Mouse (Mus musculus) heart, embryonic 13.5 days (tissue): ENCODE data around the gene Ttc24. TPM values are rescaled to one million over a fixed set of nuclear protein-coding genes. Genes with fewer than 3 reads are reported as not detected.

ENCODE experiments used
- ATAC-seq: fragments of 200-750 bp; cut with Nextera tagmentation; 2 replicates; pipeline ENCODE4 v1.8.0; 2017; ENCODE audit warnings: moderate TSS enrichment; ENCODE audit not compliant: insufficient number of reproducible peaks, low FRiP score, low TSS enrichment; ENCODE audit errors: extremely low read depth
- H3K27ac ChIP-seq: fragments of 300-500 bp; sonication (generic); replicated peaks from 2 replicates; pipeline ENCODE4 v1.5.1; 2015; ENCODE audit warnings: moderate library complexity, mild to moderate bottlenecking, inconsistent platforms
- H3K27me3 ChIP-seq: fragments of 300-500 bp; sonication (generic); replicated peaks from 2 replicates; pipeline ENCODE4 v1.6.1; 2015; ENCODE audit warnings: mild to moderate bottlenecking, inconsistent platforms
- H3K36me3 ChIP-seq: fragments of 300-500 bp; sonication (generic); 2 replicates; pipeline ENCODE4 v1.6.1; 2015; ENCODE audit warnings: mild to moderate bottlenecking, inconsistent platforms
- H3K4me1 ChIP-seq: fragments of 300-500 bp; sonication (generic); 2 replicates; pipeline ENCODE4 v1.6.1; 2015; ENCODE audit warnings: inconsistent platforms
- H3K4me2 ChIP-seq: fragments of 300-500 bp; sonication (generic); 2 replicates; pipeline ENCODE4 v1.6.1; 2015; ENCODE audit warnings: inconsistent platforms, mild to moderate bottlenecking, moderate library complexity
- H3K4me3 ChIP-seq: fragments of 300-500 bp; sonication (generic); 2 replicates; pipeline ENCODE4 v1.5.1; 2015; ENCODE audit warnings: moderate library complexity, mild to moderate bottlenecking, inconsistent platforms
- H3K9ac ChIP-seq: fragments of 300-500 bp; sonication (generic); 2 replicates; pipeline ENCODE4 v1.6.1; 2015; ENCODE audit warnings: inconsistent platforms, mild to moderate bottlenecking, moderate library complexity
- H3K9me3 ChIP-seq: fragments of 300-500 bp; sonication (generic); 2 replicates; pipeline ENCODE4 v1.6.1; 2016; ENCODE audit warnings: inconsistent platforms
- WGBS: fragments of 180-500 bp; shearing (Covaris S2); methylation state at CpG from one replicate; pipeline ENCODE4 v1.1.7; 2015; ENCODE audit warnings: mixed read lengths; 5-methylcytosine and 5-hydroxymethylcytosine counted together
- polyA plus RNA-seq: library from polyadenylated mRNA; unstranded; fragments of >200 nt; fragmentation: Nextera tagmentation; extraction: Ambion mirVana; gene quantifications from 2 replicates; pipeline ENCODE4 v1.2.1, GENCODE M21; 2015

The Ttc24 gene
- polyA plus RNA-seq, 1 experiment from 2014 or later = not detected

DNA sequence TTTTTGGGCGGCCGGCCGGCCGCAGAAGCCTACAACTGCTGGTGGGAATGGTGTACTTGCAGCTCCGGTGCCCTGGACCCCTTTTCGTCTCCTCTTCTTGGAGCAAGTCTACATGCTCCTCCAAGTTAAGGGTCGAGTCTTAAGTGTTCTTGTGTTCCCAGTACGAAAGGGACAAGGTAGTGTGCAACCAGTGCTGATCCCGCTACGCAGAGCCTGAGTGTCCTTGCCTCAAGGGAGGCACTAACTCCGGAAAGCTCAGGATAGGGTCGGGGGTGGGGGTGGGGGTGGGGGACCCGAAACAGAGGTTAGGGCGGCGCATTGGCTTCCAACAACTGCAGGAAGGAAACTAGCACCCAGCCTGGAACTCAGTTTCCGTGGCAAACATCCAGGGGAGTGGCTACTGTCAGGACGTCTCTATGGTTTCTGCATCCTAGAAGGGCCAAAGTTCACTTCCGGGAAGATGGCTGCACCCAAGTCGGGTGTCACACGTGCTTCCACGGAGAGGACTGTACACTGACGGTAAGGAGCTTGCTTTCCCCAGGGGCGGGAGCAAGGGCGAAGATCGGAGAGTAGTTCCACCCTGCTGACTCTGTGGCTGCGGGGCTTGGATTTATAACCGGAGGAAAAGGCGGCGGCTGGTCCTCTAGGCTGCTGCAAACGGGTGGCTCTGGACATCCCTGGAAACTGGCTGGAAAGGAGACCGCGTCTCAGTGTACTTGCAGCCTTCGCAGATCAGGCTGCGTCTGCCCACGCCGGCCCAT lies 35.3 kb downstream of the Ttc24 start, which contains the start of gene Gpatch4:
Gpatch4 (plus strand) TSS at position 448 of the 761 bp plus-strand sequence.
- Histone ChIP-seq H3K4me1 (peaks cover 10% of the 10 kb centered on the region), H3K9ac (peak within 1 kb of the TSS; percentile 84), H3K4me2 (peak within 1 kb of the TSS; percentile 77), H3K36me3 (peaks cover 5% of the 10 kb centered on the region; the same call in 1 of the 2 replicates), H3K9me3 (no peaks in the 10 kb centered on the region), H3K4me3 (peak within 1 kb of the TSS; percentile 85), H3K27me3 (peaks cover 29% of the 10 kb centered on the region), H3K27ac (peak within 1 kb of the TSS; percentile 50)
- peak; percentile 54; the same call in 1 of the 2 replicates for ATAC-seq
- 8% methylated on average over 36 of the region's 36 CpGs for WGBS

GRCm38 (mm10) chr3:88035561-88036293 lies 42.4 kb downstream of the Ttc24 start:
- no peak overlapping the region for H3K4me2 ChIP-seq
- WGBS = 46% methylated on average over 1 of the region's 1 CpGs
- H3K9ac ChIP-seq = no peak overlapping the region
- no peaks in the 10 kb centered on the region for H3K9me3 ChIP-seq
- H3K27ac ChIP-seq = no peak overlapping the region
- no peak overlapping the region for H3K4me3 ChIP-seq
- H3K4me1 ChIP-seq = 0 out of 2 replicates have a peak, but pooled peaks cover 2% of the 10 kb centered on the region
- no peak for ATAC-seq
- H3K36me3 ChIP-seq = no peaks in the 10 kb centered on the region
- peaks cover 86% of the 10 kb centered on the region for H3K27me3 ChIP-seq

GRCm38 (mm10) chr3:88033506-88033905 lies 44.6 kb downstream of the Ttc24 start:
- ATAC-seq = no peak
- H3K36me3 ChIP-seq = no peaks in the 10 kb centered on the region
- 51% methylated on average over 5 of the region's 5 CpGs for WGBS
- H3K9me3 ChIP-seq = peaks cover under 1% of the 10 kb centered on the region; the same call in 1 of the 2 replicates
- 0 out of 2 replicates have a peak, but pooled peaks cover 6% of the 10 kb centered on the region for H3K4me1 ChIP-seq
- no peak overlapping the region for H3K27ac ChIP-seq
- peaks cover 86% of the 10 kb centered on the region for H3K27me3 ChIP-seq
- no peak overlapping the region for H3K4me2 ChIP-seq
- no peak overlapping the region for H3K4me3 ChIP-seq
- H3K9ac ChIP-seq = no peak overlapping the region

- no peak for ATAC-seq
- Histone ChIP-seq H3K4me2 (peak overlapping the region; percentile 28), H3K36me3 (no peaks in the 10 kb centered on the region), H3K4me3 (no peak overlapping the region), H3K9me3 (peaks cover 9% of the 10 kb centered on the region), H3K9ac (0 out of 2 replicates have a peak overlapping the region, but pooled peaks have one; percentile 6), H3K27ac (no peak overlapping the region), H3K27me3 (peaks cover 87% of the 10 kb centered on the region), H3K4me1 (0 out of 2 replicates have a peak, but pooled peaks cover 6% of the 10 kb centered on the region)
- 10% methylated on average over 19 of the region's 19 CpGs for WGBS
Measured at GRCm38 (mm10) chr3:88030608-88031395, 47.3 kb downstream of the Ttc24 start.

GRCm38 (mm10) chr3:88027434-88028186 lies 50.5 kb downstream of the Ttc24 start, which contains the start of gene Hapln2:
Gene Hapln2, minus strand, starts transcription at chr3:88027583.
- Histone ChIP-seq H3K27ac (no peak within 1 kb of the TSS), H3K36me3 (no peaks in the 10 kb centered on the region), H3K4me3 (no peak within 1 kb of the TSS), H3K9ac (no peak within 1 kb of the TSS), H3K4me2 (no peak within 1 kb of the TSS), H3K4me1 (peaks cover 19% of the 10 kb centered on the region), H3K27me3 (peaks cover 92% of the 10 kb centered on the region), H3K9me3 (peaks cover 9% of the 10 kb centered on the region)
- ATAC-seq = no peak
- 53% methylated on average over 5 of the region's 5 CpGs for WGBS

DNA sequence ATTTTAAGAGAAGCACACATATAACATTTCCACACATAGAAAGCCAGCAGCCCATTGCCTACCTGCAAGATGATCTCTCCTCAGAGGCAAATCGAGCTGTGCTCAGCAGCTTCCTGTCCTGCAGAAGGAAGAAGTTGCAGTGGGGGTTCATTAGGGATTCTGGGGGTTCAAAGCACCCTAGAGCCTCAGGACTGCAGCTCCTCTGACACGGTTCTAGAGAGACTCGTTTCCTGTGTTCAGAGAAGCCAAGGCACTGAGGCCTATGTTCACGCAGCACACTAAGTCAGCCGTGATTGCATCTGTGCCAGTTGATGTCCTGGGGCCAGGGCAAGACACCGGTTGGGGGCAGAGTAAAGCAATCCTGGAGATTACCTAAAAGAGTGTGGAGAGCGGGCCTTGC lies 51.3 kb downstream of the Ttc24 start:
- Histone ChIP-seq H3K4me3 (no peak overlapping the region), H3K27ac (no peak overlapping the region), H3K36me3 (no peaks in the 10 kb centered on the region), H3K9me3 (peaks cover 9% of the 10 kb centered on the region), H3K4me2 (no peak overlapping the region), H3K27me3 (peaks cover 92% of the 10 kb centered on the region), H3K9ac (no peak overlapping the region), H3K4me1 (peaks cover 25% of the 10 kb centered on the region)
- 50% methylated on average over 7 of the region's 7 CpGs for WGBS
- no peak for ATAC-seq

DNA sequence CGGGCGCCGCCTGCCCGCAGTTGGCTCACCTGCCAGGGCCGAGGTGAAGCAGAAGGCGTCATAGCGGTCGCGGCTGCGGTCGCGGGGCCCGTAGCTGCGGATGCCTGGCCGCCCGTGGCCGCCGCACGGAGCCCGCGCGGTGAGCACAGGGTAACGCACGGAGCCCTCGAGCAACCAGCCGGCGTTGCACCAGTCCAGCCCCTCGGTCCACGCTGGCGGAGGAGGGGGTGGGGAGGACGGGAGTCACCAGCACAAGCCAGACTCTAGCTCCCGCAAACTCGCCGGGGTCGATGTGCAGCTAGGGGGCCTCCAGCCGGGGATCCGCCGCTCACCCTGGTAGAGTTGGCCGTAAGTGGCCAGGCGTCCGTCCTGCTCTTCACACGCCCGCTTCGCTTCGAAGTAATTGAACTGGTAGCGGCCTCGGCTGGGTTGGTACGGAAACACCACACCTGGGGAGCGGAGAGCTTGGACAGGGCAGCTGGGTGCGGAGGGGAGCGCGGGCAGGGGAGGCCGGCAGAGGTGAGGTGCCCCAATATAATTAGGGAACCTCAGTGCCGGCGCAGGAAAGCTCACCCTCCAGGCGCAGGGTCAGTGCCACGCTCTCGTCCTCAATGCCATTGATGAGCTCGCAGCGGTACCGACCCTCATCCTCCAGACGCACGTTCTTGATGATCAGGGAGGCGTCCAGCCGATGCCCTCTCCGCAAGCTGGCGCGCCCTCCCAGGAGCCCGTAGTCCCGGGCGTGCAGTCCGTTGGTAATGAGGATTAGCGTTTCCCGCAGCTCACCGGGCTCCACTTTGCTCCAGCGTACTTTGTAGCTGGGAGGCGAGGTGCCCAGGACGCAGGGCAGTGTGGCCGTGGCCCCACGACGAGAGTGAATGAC lies 54.7 kb downstream of the Ttc24 start:
- H3K36me3 ChIP-seq = no peaks in the 10 kb centered on the region
- ATAC-seq = peak; percentile 50
- peaks cover 90% of the 10 kb centered on the region for H3K27me3 ChIP-seq
- WGBS = 1% methylated on average over 81 of the region's 81 CpGs
- peak overlapping the region; percentile 62 for H3K4me3 ChIP-seq
- no peak overlapping the region for H3K27ac ChIP-seq
- H3K9ac ChIP-seq = peak overlapping the region; percentile 67
- peaks cover 19% of the 10 kb centered on the region for H3K4me1 ChIP-seq
- H3K4me2 ChIP-seq = peak overlapping the region; percentile 96
- peaks cover 8% of the 10 kb centered on the region for H3K9me3 ChIP-seq

GRCm38 (mm10) chr3:88022322-88023191 lies 55.5 kb downstream of the Ttc24 start:
- ATAC-seq = peak; percentile 91
- H3K4me2 ChIP-seq = peak overlapping the region; percentile 96
- peak overlapping the region; percentile 62 for H3K4me3 ChIP-seq
- peaks cover 19% of the 10 kb centered on the region for H3K4me1 ChIP-seq
- WGBS = 2% methylated on average over 66 of the region's 66 CpGs
- no peak overlapping the region for H3K27ac ChIP-seq
- H3K27me3 ChIP-seq = peaks cover 89% of the 10 kb centered on the region
- H3K9ac ChIP-seq = peak overlapping the region; percentile 67
- no peaks in the 10 kb centered on the region for H3K36me3 ChIP-seq
- H3K9me3 ChIP-seq = no peaks in the 10 kb centered on the region
